Mouse (Mus musculus) lung, adult 2 months (tissue): ENCODE measurements around the gene Celf2.

ENCODE experiments used
- CTCF ChIP-seq: fragments of 200-500 bp; IDR thresholded peaks from 2 replicates; pipeline ENCODE4 v1.5.1; 2011; ENCODE audit warnings: mild to moderate bottlenecking, low read length, control low read depth; ENCODE audit not compliant: insufficient read depth
- POLR2A ChIP-seq: fragments of 200-500 bp; IDR thresholded peaks from 2 replicates; pipeline ENCODE4 v1.6.1; 2011; ENCODE audit warnings: low read depth, mild to moderate bottlenecking, control low read depth, low read length, borderline replicate concordance; ENCODE audit errors: extremely low read depth

DNA sequence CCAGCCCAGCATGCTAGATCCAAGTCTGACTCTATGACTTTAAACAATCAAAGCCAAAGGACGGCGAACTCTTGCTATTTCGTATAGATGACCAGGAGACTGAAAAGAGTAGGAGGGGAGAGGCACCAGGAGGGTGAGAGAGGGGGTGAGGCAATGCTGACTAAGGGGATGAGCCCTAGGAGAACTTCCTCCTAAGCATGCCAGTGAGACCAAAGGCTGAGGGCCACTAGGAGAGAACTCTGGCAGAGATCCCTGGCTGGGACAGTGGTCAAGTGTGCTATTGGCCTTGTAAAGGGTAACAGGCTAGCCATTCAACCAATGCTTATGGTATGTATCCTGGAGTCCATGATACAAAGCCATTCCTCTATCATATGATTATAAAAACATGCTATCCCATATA lies 778.5 kb downstream of the Celf2 start:
- TF ChIP-seq POLR2A: no peak
- no peak for TF ChIP-seq CTCF
